Mouse (Mus musculus): ENCODE data around the gene Dmpk.

The Dmpk gene

DNA sequence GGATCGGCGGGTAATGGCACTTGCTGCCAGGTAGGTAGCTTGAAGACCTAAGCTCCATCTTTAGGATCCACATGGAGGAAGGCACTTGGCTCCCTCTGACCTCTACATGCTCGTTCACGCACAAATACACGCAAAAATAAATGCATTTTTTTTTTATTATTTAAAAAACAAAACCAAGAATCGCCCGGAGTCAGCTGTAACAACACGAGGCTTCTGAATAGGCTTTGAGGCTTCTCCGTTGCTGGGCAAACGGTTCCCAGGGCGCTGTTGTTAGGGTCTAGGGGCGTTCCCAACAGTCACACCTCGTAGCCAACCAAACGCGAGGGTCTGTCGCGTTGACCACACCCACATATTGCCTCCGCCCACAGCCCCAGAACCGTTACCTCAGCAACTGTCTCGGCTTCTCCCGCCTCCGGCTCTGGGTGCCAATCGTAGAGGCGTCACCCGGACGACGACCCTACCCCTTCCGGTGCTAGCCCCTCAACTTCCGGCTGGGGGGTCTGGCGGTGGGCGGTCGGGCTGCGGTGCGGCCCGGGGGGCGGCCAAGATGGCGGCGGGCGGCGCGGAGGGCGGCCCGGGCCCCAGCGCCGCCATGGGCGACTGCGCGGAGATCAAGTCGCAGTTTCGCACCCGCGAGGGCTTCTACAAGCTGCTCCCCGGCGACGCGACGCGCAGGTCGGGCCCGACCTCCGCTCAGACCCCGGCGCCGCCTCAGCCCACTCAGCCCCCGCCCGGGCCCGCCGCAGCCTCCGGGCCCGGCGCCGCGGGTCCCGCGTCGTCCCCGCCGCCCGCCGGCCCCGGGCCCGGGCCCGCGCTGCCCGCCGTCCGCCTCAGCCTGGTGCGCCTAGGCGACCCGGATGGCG lies 7.7 kb upstream of the Dmpk start, which contains the start of gene Dmwd:
Gene Dmwd (plus strand): TSS at position 505 of the 863 bp plus-strand sequence.
- peak; percentile 96 for DNase-seq (ENCODE audit: low read depth)

- DNase-seq (ENCODE audit: low read depth): no peak
These were observed 7.1 kb upstream of the Dmpk start for GRCm38 (mm10) chr7:19076586-19076991.

DNA sequence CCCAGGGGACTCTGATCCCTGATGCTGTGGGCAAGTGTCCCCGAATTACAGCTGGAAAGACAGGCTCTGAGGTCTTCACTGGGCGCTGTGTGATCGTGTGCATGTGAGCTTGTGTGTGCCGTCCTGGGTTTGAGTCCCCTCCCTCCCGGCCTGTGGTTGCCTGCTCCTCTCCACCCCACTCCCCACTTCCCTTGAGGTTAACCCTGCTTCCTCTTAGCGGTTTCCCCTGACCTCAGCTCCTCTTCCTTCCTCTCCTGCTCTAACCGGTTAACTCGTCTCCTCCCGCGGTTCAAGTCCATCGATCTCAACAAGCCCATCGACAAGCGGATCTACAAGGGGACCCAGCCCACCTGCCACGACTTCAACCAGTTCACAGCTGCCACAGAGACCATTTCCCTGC lies 5.9 kb upstream of the Dmpk start:
- no peak for DNase-seq (ENCODE audit: low read depth)

GRCm38 (mm10) chr7:19078732-19079131 lies 4.9 kb upstream of the Dmpk start:
- DNase-seq (ENCODE audit: low read depth): no peak

- no peak for DNase-seq (ENCODE audit: low read depth)
These were observed 3.1 kb upstream of the Dmpk start for GRCm38 (mm10) chr7:19080451-19080950.

DNA sequence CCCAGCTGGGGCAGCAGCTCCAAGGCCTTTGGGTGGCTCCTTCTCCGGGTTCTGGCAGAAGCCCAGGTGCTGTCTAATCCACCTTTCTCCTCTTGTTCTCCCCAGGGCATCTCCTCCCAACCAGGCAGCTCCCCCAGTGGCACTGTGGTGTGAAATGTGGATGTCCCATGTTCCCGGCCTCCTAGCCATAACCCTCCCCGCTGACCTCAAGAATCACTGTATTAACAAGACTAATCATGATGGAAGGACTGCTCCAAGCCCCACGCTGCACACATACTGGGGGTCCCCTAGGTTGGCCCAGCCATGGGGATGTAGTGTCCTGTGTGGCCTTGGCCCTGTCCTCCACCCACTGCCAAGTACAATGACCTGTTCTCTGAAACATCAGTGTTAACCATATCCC lies 1.5 kb upstream of the Dmpk start:
- DNase-seq (ENCODE audit: low read depth): no peak

DNA sequence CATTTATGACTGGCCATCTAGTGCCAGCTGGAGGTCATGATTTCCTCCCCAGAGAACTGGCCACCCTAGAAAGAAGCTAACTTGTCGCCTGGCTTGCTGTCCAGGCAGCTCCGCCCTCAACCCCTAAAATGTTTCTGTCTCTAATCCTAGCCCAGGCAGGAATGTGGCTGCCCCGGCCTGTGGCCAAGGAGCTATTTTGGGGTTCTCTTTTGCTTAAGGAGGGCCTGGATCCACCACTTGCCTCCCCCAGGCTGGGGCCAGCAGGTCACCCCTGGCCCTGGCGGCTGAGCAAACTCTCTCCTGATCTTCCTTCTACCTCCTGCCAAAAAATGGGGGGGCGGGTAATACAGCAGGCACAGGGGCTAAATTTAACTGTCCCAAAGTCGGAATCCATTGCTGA lies 553 bp upstream of the Dmpk start:
- DNase-seq (ENCODE audit: low read depth): no peak

DNA sequence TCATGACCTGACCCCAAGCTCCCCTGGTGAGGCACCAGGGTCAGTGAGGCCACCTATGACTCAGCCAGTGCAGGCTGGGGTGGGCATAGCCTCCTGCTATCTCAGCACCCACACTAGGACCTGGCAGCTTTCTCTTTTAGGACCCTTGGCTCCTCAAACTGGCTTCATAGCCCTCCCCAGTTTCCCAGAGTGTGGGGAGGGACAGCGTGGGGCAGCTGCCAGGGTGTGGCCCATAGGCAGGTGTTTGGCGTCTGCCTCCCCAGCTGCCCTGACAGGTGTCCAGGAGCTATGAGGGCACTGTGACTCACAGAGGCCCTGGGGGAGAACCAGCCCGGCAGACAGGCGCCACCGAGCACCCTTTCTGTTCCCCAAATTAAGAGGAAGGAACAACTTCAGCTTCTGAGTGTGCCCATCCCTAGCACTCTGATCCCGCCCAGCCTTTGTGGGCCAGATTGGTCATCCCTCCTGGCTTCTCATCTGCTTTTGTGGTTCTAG lies 675 bp downstream of the Dmpk start:
- no peak for DNase-seq (ENCODE audit: low read depth)

- no peak for DNase-seq (ENCODE audit: low read depth)
These were observed 1.3 kb downstream of the Dmpk start for GRCm38 (mm10) chr7:19084921-19085473.

GRCm38 (mm10) chr7:19085495-19085894 lies 1.8 kb downstream of the Dmpk start:
- no peak for DNase-seq (ENCODE audit: low read depth)

GRCm38 (mm10) chr7:19086042-19086441 lies 2.4 kb downstream of the Dmpk start:
- no peak for DNase-seq (ENCODE audit: low read depth)

- no peak for DNase-seq (ENCODE audit: low read depth)
These were observed 3.1 kb downstream of the Dmpk start for GRCm38 (mm10) chr7:19086760-19087159.

DNA sequence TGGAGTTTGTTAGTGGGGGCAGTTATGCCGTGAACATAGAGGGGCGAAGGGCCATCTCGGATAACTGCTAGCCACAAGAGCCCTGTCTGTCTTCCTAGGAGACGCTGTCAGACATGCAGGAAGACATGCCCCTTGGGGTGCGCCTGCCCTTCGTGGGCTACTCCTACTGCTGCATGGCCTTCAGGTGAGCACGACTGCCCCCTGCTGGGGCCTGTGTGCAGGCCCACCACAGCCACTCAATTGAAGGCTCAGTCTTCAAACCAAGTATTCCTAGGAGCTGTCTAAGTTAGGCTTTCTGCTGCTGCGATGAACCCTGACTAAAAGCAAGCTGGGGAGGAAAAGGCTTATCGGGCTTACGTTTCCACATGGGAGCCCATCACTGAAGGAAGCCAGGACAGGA lies 5.2 kb downstream of the Dmpk start:
- no peak for DNase-seq (ENCODE audit: low read depth)

DNA sequence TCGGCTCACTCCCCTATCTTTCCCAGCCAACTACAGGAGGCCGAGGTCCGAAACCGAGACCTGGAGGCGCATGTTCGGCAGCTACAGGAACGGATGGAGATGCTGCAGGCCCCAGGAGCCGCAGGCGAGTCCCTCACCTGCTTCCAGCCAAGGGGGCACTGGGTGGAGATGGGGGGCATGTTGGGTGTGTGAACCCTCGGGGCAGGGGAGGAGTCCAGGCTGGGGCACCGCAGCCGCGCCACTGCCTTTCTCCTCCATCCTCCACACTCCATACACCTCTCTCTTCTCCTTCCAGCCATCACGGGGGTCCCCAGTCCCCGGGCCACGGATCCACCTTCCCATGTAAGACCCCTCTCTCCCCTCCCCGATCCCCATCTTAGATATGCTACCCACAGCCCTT lies 8.3 kb downstream of the Dmpk start:
- no peak for DNase-seq (ENCODE audit: low read depth)

DNA sequence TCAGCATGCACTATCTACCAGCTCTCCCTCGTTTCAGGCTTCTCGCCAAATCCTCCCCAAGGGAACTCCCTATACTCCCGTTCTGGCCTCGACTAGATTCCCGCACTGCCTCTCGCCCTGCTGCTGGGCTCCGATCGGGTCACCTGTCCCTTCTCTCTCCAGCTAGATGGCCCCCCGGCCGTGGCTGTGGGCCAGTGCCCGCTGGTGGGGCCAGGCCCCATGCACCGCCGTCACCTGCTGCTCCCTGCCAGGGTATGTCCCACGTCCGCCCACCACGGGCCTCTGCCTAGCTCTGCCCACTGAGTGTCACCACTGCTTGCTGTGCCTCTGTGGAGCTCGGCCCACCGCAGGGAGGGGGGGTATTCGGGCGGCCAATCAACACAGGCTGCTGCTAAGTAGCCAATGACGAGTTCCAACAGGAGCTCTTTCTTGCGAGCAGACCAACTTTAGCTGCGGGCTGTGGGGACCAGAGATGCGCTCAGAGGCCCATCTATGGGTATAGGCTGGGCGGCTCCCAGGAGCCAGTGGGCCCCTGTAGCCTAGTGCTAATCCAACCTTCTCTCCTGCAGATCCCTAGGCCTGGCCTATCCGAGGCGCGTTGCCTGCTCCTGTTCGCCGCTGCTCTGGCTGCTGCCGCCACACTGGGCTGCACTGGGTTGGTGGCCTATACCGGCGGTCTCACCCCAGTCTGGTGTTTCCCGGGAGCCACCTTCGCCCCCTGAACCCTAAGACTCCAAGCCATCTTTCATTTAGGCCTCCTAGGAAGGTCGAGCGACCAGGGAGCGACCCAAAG lies 8.9 kb downstream of the Dmpk start:
- DNase-seq (ENCODE audit: low read depth): no peak

GRCm38 (mm10) chr7:19093174-19093521 lies 9.5 kb downstream of the Dmpk start:
- DNase-seq (ENCODE audit: low read depth): no peak

DNA sequence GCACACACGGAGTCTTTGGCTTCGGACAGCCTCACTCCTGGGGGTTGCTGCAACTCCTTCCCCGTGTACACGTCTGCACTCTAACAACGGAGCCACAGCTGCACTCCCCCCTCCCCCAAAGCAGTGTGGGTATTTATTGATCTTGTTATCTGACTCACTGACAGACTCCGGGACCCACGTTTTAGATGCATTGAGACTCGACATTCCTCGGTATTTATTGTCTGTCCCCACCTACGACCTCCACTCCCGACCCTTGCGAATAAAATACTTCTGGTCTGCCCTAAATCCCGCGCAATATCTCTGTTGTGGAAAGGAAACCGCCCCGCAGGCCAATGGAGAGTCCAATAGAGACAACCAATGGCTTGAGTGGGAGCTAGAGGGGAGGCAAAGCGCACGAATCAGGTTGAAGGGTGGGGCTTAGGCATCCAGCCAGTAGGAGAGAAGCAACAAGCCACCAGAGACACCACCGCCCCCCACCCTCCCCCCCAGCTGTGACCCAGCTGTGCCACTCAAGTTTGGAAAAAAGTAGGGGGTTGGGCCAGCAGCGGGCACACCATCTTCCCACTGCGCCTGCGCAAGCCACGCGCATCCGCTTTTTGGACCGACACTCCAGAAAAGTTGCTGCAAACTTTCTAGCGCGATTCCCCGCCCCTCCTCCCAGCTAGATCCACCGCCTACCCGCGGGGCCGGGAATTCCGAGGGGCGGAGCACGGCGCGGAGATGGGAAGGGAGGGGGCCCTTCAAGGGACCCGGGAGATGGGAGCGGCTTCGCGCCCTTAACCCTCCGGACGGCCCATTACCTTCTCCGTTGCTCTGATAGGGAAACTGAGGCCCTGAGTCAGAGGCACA lies 10.1 kb downstream of the Dmpk start:
- peak; percentile 95 for DNase-seq (ENCODE audit: low read depth)

GRCm38 (mm10) chr7:19094471-19094825 lies 10.8 kb downstream of the Dmpk start, which contains the start of gene Six5:
Six5 (plus strand) TSS chr7:19094594.
- DNase-seq (ENCODE audit: low read depth): no peak

GRCm38 (mm10) chr7:19094826-19095750 lies 11.4 kb downstream of the Dmpk start:
- DNase-seq (ENCODE audit: low read depth): no peak

DNA sequence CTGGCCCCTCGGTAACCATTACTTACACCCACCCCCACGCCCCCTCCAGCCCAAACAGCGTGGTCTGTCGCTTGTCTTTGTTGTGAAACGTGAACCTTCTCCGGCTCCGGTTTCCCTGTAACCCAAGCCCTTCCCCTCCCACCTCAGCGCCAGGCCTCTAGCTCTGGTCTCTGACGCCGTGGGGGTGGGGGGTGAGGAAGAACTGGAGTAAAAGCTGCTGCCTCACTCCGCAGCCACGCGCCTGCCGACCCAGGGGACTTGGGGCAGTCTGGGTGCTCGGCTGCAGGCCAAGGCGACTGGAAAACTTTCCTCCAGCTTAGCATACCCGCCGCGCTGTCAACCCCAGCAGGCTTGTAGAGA lies 12.1 kb downstream of the Dmpk start:
- no peak for DNase-seq (ENCODE audit: low read depth)
